Mouse (Mus musculus) embryonic fibroblast, embryonic 13.5 days (primary cell): ENCODE results near the gene Dhodh. TPM values are rescaled to one million over a fixed set of nuclear protein-coding genes. Genes with fewer than 3 reads are reported as not detected.

Experiments used
- H3K27ac ChIP-seq: 2 replicates; pipeline ENCODE4 v1.5.1; 2012; ENCODE audit warnings: low read length, control low read depth, inconsistent platforms; ENCODE audit not compliant: insufficient read depth
- H3K4me1 ChIP-seq: 2 replicates; pipeline ENCODE4 v1.6.1; 2011; ENCODE audit warnings: low read length; ENCODE audit not compliant: control insufficient read depth, insufficient read depth
- H3K4me3 ChIP-seq: 2 replicates; pipeline ENCODE4 v1.5.1; 2011; ENCODE audit warnings: mild to moderate bottlenecking, control low read depth, low read length; ENCODE audit not compliant: insufficient read depth
- CTCF ChIP-seq: IDR thresholded peaks from 2 replicates; pipeline ENCODE4 v1.5.1; 2011; ENCODE audit warnings: mild to moderate bottlenecking, control low read depth, low read length, moderate library complexity, borderline replicate concordance; ENCODE audit not compliant: insufficient read depth
- POLR2A ChIP-seq: IDR thresholded peaks from 2 replicates; pipeline ENCODE4 v1.6.1; 2011; ENCODE audit warnings: low read depth, mild to moderate bottlenecking, control low read depth, low read length, moderate library complexity
- polyA plus RNA-seq: library from polyadenylated mRNA; stranded (reverse); fragments of >200 nt; gene quantifications from 2 replicates; pipeline ENCODE4 v1.2.4, GENCODE M21; 2011; ENCODE audit warnings: low read depth; ENCODE audit not compliant: missing spikeins, insufficient read length

Gene Dhodh
- polyA plus RNA-seq, 1 experiment, result 10.6 TPM

- H3K4me3 ChIP-seq, result no peak overlapping the region
- H3K27ac ChIP-seq, result no peak overlapping the region
- H3K4me1 ChIP-seq, result no peaks in the 10 kb centered on the region
- TF ChIP-seq POLR2A (no peak), CTCF (no peak)
Measured at GRCm38 (mm10) chr8:109590901-109591300, 17.6 kb downstream of the Dhodh start.

GRCm38 (mm10) chr8:109586972-109587504, 21.4 kb downstream of the Dhodh start:
- no peak overlapping the region for H3K27ac ChIP-seq
- H3K4me3 ChIP-seq, result no peak overlapping the region
- TF ChIP-seq POLR2A, result no peak
- no peak for TF ChIP-seq CTCF
- H3K4me1 ChIP-seq, result no peaks in the 10 kb centered on the region

DNA sequence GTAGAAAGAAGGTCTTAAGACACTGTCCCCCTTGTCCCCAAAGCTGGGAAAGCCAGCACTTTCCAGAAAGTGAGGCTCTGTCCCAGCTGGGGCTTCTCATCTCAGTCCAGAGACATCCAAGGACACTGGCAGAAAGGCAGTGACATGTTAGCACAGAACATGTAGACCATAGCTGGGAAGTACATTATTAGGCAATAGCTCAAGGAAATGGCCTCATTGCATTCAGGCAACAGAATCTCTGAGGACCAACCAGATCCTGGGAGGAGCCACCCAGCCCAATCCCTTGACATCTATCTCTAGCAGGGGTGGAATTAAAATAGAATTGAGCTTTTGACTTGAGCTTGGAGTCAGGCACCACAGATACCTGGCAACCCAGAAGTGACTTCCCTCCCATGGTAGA, 22.8 kb downstream of the Dhodh start:
- Histone ChIP-seq H3K4me1 (no peaks in the 10 kb centered on the region), H3K4me3 (no peak overlapping the region), H3K27ac (no peak overlapping the region)
- no peak for TF ChIP-seq CTCF
- no peak for TF ChIP-seq POLR2A

GRCm38 (mm10) chr8:109584830-109585229, 23.6 kb downstream of the Dhodh start:
- H3K27ac ChIP-seq, result no peak overlapping the region
- no peaks in the 10 kb centered on the region for H3K4me1 ChIP-seq
- H3K4me3 ChIP-seq, result no peak overlapping the region
- no peak for TF ChIP-seq POLR2A
- TF ChIP-seq CTCF, result no peak

- Histone ChIP-seq H3K4me1 (no peaks in the 10 kb centered on the region), H3K27ac (no peak overlapping the region), H3K4me3 (no peak overlapping the region)
- TF ChIP-seq CTCF (no peak), POLR2A (no peak)
Measured at GRCm38 (mm10) chr8:109584293-109584692, 24.2 kb downstream of the Dhodh start.

- Histone ChIP-seq H3K4me1 (no peaks in the 10 kb centered on the region), H3K4me3 (no peak within 1 kb of the TSS), H3K27ac (no peak within 1 kb of the TSS)
- TF ChIP-seq CTCF, result no peak
- TF ChIP-seq POLR2A, result no peak
Measured at GRCm38 (mm10) chr8:109578900-109579301, 29.6 kb downstream of the Dhodh start, which contains the start of gene Hp. Gene Hp, minus strand, starts transcription at chr8:109579172.

GRCm38 (mm10) chr8:109576311-109576710, 32.2 kb downstream of the Dhodh start:
- no peaks in the 10 kb centered on the region for H3K4me1 ChIP-seq
- H3K27ac ChIP-seq, result no peak overlapping the region
- no peak overlapping the region for H3K4me3 ChIP-seq
- TF ChIP-seq CTCF (no peak), POLR2A (no peak)

DNA sequence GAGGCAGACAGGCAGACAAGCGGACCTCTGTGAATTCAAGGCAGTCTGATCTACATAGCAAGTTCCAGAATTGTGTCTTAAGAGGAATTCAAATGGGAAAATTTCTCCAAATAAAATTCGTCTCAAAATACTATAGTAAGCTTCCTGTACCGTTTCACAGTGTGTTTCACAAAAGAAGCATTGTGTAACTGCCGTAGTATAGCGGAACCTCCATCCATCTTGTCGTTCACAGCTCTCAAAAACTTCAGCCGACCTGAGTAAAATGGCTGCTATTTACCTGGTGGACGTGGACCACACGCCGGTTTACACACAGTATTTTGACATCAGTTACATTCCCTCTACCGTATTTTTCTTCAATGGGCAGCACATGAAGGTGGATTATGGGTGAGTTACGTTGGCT, 37.3 kb downstream of the Dhodh start:
- H3K4me3 ChIP-seq, result no peak overlapping the region
- no peak for TF ChIP-seq CTCF
- no peaks in the 10 kb centered on the region for H3K4me1 ChIP-seq
- H3K27ac ChIP-seq, result no peak overlapping the region

DNA sequence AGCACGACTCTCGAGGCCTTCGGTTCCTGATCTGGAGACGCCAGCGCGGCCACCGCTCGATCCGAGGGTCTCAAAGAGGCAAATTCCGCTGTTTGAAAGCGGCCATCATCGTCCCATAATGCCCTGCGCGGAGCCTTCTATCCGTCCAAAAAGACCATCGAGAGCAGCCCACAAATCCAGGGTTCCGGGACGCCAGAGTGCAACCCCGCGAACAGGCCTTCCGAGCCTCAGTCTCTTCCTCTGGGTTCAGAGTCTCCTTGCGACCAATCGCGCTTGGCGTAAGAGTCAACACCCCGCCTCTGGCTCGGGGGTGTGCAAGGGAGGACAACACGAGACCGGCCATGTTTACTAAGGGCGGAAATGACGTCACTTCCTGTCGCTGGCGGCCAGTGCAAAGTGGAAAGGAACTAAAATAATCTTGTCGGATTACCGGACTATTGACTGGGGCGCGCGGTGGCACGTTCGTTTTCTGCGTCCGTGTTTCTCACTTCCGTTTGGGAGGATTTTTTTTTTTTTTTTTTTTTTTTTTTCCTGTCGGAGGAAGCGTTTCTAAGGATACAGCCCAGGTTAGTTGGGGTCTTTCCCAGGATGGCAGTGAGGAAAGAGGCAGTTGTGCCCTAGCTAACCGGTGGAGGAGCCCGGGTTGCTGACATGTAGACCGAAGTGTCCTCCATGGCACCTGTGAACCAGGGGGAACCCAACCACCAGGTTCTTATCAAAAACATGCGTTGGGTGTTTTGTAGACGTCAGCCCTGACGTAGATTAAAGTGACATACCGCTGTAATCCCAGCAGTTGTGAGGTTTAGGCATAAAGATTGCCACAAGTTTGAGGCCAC, 42.8 kb downstream of the Dhodh start, which contains the start of the genes Dhx38 and Txnl4b:
TSS of gene Dhx38 (minus strand) at position 364 of the 836 bp plus-strand sequence.
TSS of gene Txnl4b (plus strand) at position 395 of the 836 bp plus-strand sequence.
- TF ChIP-seq POLR2A (peak; percentile 66; the same call in 1 of the 2 replicates), CTCF (no peak)
- peak within 1 kb of the TSS; percentile 91 for H3K4me3 ChIP-seq

DNA sequence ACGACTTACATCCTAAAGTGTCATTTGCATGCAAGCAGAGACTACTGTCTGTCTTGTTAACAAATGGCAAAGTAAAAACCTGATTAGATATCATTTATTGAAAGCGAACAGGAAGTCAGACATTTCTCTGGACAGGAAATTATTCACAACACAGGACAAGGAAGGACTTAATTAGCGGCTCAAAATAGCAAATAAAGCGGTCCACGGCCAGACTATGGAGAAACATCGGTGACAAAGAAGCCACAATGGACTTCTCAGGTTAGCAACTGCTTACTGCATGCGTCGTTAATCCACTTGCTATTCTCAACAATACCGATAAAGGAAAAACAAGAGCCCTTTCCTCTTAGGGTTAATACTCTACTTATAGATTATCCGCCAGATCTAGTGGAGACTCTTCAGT, 43.7 kb downstream of the Dhodh start:
- peaks cover 3% of the 10 kb centered on the region; the same call in 1 of the 2 replicates for H3K4me1 ChIP-seq
- TF ChIP-seq POLR2A, result no peak
- TF ChIP-seq CTCF, result no peak
- H3K4me3 ChIP-seq, result peak overlapping the region; percentile 91
- peak overlapping the region; percentile 81 for H3K27ac ChIP-seq

More for the DNA sequence above, 42.8 kb downstream of the Dhodh start, which contains the start of the genes Dhx38 and Txnl4b:
- Histone ChIP-seq H3K4me1 (peaks cover 3% of the 10 kb centered on the region; the same call in 1 of the 2 replicates), H3K27ac (peak within 1 kb of the TSS; percentile 81)
